Mouse (Mus musculus) heart, postnatal 36 days (tissue): ENCODE data around the gene Tyrp1. TPM values are rescaled to one million over a fixed set of nuclear protein-coding genes. Genes with fewer than 3 reads are reported as not detected.

Source experiments
- DNase-seq, 2 experiments: peaks; one replicate each; pipeline ENCODE4 v3.0.0; 2021 to 2022
- intact Hi-C: fragments of 180-260 bp; cut with DNase I; formaldehyde crosslinking; loops from one replicate; pipeline ENCODE4 v1.15.1; 2025
- total RNA-seq, 2 experiments: library from RNA; stranded (reverse); gene quantifications; 2 replicates each; pipeline ENCODE4 v1.2.3; 2021

Gene Tyrp1
- total RNA-seq, 2 experiments from 2014 or later: 0.19 TPM; not detected in 1

- intact Hi-C loops: no loop called here
- no peak for DNase-seq
These were observed 57.1 kb downstream of the Tyrp1 start for GRCm38 (mm10) chr4:80891004-80891403.

DNA sequence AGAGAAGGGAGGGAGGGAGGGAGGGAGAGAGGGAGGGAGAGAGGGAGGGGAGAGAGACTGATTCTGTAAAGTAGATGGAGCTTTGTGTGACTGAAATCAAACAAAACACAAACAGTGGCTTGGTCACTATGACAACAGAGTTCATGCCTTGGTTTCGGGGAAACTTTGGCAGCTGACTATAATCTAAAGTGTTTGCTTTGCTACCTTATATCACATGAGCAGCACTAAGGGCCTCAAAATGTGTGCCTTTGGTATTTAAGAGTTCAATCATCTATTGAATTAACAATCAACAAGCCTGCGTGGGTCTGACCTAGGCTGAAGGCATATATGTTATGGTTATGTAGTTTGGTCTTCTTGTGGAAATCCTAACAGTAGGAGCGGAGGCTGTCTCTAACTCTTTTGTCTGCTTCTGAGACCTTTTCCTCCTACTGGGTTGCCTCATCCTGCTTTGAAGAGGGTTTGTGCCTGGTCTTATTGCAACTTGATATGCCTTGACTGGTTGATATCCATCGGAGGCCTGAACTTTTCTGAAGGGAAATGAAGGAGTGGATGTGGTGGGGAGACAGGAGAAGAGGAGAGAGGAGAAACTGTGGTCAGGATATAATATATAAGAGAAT lies 61.5 kb downstream of the Tyrp1 start:
- intact Hi-C loops: no loop called here
- no peak for DNase-seq

Other genes with a start within 250 kb of the Tyrp1 start
- 1 to 10 TPM; 1.8 to 1.9 TPM for gene Lurap1l, start 76.5 kb downstream of the Tyrp1 start, total RNA-seq